In the genomic region with DNA sequence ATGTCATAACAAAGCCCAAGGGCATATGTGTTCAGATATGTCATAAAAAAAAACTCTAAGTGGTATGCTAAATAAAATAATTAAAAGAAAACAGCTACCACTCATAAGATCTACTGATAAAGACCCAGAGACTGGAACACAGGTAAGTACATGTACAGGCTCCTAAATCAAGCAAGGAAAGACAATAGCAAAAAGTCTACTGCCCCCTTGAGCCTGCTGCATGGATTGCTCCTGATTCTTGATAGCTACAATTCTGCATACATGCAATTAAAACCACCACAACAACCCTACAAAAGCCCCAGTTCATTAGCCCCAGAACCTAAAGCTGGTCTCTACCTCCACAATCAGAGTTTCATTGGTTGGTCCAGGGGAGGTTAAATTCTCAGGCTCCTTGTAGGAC, we compare ENCODE assay signal across 9 mouse cellular contexts.
DNase-seq lines count a peak whose midpoint lies in the region; ATAC-seq and TF ChIP-seq lines count a peak whose summit lies in the region.
"Had no signal": no experiment of that assay in that cellular context is flagged by ENCODE, and none has a peak within 500 bp of the region (broad histone marks: within the 10 kb centered on the region; RNA-seq: fewer than 3 reads in every experiment).

No protein-coding gene starts in this region.

- no peak overlapping the region for H3K4me3 ChIP-seq in kidney, embryonic 15.5 days (replicated peaks)
- no peak overlapping the region for H3K4me3 ChIP-seq in E14TG2a.4 (replicated peaks; ENCODE audit: low read length)
- H3K4me3 ChIP-seq: limb, embryonic 12.5 days had no signal

- H3K36me3 ChIP-seq in kidney, embryonic 15.5 days: 0 out of 2 replicates have a peak, but pooled peaks cover 5% of the 10 kb centered on the region
- no peaks in the 10 kb centered on the region for H3K36me3 ChIP-seq in E14TG2a.4 (ENCODE audit: insufficient read depth, low read length)
- H3K36me3 ChIP-seq: limb, embryonic 12.5 days had no signal

- no peak overlapping the region for H3K27ac ChIP-seq in kidney, embryonic 15.5 days
- H3K27ac ChIP-seq: limb, embryonic 12.5 days had no signal

- H3K4me2 ChIP-seq in kidney, embryonic 15.5 days: no peak overlapping the region
- H3K4me2 ChIP-seq: limb, embryonic 12.5 days had no signal

- no peak for ATAC-seq in kidney, embryonic 15.5 days (replicated peaks; ENCODE audit: low FRiP score)
- ATAC-seq in erythroblast, adult 5-6 weeks (replicated peaks; ENCODE audit: low FRiP score, poor library complexity, severe bottlenecking): no peak

- DNase-seq in cerebellum, adult 9-10 months: peak; percentile 28
- no peak for DNase-seq in cerebellum, postnatal 4 days (ENCODE audit: low spot score in 2 of 2)
- peak; percentile 19 for DNase-seq in kidney, adult 9 months
- DNase-seq in layer of hippocampus, adult 9-10 months (ENCODE audit: low spot score): peak; percentile 15
- no peak for DNase-seq in spleen, adult 18-20 months

- H3K4me1 ChIP-seq in kidney, embryonic 15.5 days: no peaks in the 10 kb centered on the region
- no peaks in the 10 kb centered on the region for H3K4me1 ChIP-seq in E14TG2a.4 (replicated peaks; ENCODE audit: low read depth, low read length)
- H3K4me1 ChIP-seq: limb, embryonic 12.5 days had no signal

- no peak overlapping the region for H3K9ac ChIP-seq in kidney, embryonic 15.5 days
- H3K9ac ChIP-seq: limb, embryonic 12.5 days had no signal

- H3K9me3 ChIP-seq in kidney, embryonic 15.5 days (replicated peaks): no peaks in the 10 kb centered on the region
- H3K9me3 ChIP-seq in E14TG2a.4 (ENCODE audit: low read length): no peaks in the 10 kb centered on the region
- H3K9me3 ChIP-seq: limb, embryonic 12.5 days had no signal

- no peaks in the 10 kb centered on the region for H3K27me3 ChIP-seq in kidney, embryonic 15.5 days
- H3K27me3 ChIP-seq in E14TG2a.4 (ENCODE audit: insufficient read depth, low read length): no peaks in the 10 kb centered on the region
- H3K27me3 ChIP-seq: limb, embryonic 12.5 days had no signal

- TF ChIP-seq CTCF in E14TG2a.4 (conservative IDR thresholded peaks at IDR 0.05; ENCODE audit: low read length): peak; percentile 33

Comparison
In these comparisons a context has a peak if more than half of its experiments do, and no peak if none do; other contexts are left out.
1. DNase-seq: peak in cerebellum, adult 9-10 months (single experiment), kidney, adult 9 months (single experiment) and layer of hippocampus, adult 9-10 months (single experiment); none in cerebellum, postnatal 4 days (0 of 2) and spleen, adult 18-20 months (0 of 2).